Mouse (Mus musculus): ENCODE data around the gene Nek11. TPM values are rescaled to one million over a fixed set of nuclear protein-coding genes. Genes with fewer than 3 reads are reported as not detected.

The Nek11 gene
- not detected for total RNA-seq (2021)
- long read RNA-seq, experiment 1: 0 reads
- long read RNA-seq, experiment 2: 0 reads

DNA sequence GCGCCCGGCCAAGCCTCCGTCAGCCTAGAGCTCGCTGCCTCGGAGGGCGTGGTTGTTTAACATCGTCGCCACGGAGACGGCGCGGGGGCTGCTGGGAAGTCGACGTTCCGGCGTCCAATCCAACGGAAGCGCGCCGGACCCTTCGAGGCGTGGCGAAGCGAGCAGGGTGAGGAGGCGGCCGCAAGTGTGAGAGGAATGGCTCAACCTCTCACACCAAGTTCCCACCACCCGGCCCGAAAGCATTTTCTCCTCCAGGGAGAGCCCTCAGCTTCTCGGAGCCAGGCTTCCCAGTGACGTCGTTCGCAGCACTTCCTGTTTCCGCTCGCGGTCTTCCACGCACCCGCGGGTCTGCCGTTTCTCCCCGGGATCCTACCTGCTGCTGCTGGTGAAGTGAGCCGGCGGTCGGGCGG, at the start of gene Nek11, which contains the start of gene Aste1:
Gene Nek11, minus strand, starts transcription at position 307 of the 410 bp plus-strand sequence.
Gene Aste1, plus strand, starts transcription at position 175 of the 410 bp plus-strand sequence.
- DNase-seq: peak; percentile 96 to 98

DNA sequence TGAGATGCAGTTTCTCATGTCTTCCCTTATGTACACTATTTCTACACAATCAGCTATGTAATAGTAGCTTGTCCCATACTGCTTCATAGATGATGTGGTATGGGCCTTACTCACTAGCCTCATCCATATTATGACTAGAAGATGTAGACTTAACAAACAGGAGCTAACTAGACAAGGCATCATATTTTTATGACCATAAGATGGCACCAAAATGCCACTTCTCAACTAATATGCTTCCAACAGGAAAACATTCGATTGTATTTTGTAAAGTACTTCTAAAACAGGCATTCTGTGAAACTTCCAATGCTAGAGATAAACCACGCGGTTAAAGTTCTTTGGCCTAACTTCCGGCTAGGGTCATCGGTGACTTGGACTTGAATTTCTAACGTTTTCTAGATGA, 13.2 kb upstream of the Nek11 start:
- no peak for DNase-seq

DNA sequence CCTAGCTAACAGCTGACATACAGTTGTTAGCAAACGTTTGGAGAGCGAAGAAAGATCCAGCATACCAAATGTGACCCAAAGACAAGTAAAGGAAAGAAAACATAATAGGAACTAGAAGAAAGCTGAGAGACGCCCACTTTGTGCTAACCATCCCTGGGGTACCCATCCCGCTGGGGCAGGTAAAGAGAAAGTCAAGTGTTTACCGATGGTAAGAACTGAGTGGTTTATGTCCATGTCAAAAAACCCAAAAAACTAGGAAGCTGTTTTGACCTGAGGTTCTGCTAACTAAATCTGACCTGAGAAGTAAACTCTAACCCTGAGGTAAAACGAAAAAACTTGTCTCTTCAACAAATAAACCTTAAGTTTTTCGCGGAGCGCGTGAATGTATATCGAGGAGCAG, 604 bp downstream of the Nek11 start:
- DNase-seq: no peak

DNA sequence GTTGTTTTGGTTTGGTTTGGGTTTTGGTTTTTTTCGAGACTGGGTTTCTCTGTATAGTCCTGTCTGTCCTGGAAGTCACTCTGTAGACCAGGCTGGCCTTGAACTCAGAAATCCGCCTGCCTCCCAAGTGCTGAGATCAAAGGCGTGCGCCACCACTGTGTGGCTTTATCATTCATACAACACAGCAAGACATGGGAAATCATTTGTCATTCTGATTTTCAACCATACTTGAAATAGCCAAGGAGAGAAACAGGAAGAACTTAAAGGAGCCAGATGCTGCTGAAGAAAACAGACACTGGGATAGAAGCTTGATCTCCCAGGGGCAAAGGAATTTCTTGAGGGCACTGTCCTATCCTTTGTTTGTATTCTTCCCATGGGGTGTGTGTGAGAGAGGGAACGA, 4.7 kb downstream of the Nek11 start:
- DNase-seq: no peak

DNA sequence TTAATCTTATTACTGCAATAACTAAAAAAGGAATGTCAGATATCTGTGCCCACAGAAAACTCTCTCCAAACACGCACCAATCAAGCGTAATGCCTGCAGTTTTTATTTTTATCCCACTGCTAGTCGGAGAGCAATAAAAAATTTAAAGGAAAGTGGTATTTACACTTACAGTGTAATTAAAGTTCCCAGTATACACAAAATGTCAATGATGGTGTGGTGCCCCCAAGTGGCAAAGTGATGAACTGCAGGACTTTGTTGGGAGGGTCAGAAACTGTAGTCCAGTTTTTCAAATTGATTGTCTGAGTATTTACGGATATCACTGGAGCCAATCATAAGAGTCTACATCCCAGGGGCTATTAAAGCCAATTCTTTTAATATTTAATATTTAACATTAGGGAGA, 6.0 kb downstream of the Nek11 start:
- DNase-seq: peak; percentile 51 to 92

DNA sequence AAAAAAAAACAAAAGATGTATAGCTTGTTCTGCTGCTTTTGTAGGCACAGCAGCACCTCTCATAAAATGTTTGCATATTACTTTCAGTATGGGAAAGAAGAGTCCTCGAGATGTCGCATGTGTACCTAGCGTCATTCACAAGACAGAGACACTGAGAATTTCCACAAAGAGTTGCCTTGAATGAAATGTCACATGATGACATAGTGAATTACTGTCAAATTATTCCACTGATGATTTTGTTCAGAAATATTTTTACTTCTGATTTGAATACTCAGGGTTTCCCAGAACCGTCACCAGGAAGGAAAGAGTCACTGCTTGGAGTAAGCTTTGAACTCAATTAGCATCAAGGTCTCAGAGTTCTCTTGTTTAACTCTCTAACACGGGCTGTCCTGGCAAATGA, 7.9 kb downstream of the Nek11 start:
- no peak for DNase-seq

DNA sequence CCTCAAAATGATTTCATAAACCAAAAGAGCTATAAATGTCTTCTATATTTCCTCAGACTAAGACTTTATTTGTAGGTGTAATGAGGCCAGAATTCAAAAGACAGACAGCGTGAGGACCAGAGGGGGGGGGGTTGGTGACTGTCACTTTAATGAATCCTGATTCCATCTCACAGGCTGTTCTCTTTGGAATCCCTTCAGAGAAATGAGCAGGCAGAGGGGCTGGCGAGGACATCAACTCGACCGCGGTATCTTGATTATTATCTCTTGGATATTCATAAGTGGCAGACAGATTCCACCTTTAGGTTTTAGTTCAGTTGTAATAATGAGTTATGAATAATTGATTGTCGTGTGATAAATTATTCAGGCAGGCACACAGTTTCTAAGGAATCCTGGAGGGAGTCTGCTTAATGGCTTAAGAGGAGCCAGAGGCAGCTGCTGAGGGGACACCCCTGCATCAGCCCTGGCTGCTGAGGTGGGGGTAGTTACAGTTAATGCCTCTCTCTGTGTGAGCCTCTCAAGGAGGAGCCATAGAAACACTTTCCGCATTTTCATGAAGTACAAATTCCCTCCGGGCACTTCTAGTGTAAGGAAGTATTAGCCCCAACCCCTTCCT, 15.7 kb downstream of the Nek11 start:
- DNase-seq: no peak

DNA sequence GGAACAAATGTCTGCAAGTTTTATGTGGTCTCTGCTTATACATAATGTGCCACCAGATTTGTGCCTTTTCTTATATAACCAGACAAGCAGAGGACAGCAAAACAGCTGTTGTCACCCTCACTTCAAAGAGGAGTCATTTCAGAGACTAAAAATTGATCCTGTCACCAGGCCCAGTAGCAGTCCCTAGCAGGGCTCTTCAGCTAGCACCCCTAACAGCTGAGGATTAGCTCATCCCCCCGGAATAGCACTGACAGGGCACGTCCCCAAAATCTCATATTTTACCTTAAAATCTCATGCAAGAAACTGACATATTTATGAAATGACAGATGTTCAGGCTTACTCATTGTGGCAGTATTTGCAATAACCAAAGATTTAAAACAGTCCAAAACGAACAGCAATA, 17.7 kb downstream of the Nek11 start:
- no peak for DNase-seq

DNA sequence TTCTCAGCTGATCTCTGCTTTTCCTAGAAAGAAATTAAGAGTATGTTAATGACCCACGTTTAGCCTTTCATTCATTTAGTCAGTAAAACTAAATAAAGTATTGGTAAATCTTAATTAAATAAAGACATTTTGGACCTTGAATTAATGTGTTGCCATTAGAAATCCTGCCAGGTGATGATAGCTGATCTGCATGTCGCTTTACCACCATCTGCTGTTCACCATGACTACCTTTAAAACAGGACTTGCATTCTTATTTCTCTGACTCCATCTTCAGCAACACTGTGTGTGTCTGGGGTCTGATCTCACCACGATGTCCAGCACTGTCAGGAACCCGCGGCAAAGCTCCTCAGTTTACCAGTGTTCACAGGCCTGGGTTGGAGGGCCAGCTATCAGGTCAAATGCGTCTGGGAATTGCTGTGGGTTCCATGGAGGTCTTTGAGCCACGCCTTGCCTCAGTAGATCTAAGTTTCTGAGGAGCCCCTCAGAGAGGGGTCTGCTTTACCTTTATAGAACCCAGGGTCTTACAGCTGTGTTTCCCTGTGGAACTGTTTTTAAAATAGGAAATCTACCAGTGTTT, 18.3 kb downstream of the Nek11 start:
- DNase-seq: no peak

DNA sequence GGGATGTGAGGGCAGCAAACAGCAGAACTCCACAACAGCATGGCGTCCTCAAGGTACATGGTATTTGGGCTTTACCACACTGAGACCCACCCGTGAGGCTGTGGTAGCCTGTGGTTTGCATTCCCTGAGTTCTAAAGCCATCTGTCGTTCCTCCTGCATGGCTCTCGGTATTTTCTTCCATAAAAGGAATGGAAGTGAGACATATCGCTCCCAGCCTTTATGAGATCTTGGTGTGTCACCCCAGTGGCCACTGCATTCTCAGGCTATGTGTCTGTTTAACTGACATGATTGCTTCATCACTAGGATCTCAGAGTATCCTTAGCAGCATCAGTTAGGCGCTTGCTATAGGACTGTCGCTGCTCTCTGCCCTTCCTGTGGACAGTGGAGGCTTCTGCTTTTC, 18.9 kb downstream of the Nek11 start:
- no peak for DNase-seq

DNA sequence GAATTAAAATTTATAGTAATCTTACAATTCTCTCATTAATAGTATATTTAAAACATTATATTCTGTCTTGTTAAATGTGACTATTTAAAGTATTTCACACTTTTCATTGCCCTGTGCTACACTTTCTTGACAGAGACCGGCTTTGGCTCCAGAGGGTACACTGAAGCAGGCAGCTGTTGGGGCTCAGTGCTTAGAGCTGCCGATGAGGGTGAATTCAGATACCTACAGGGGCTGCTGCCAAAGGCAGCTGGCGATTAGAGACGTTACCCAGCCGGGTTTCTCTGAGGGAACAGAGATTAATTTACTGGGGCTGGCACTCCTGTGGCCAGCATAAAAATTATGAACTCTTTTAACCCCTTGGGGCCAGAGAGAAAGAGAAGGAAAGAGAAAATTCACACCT, 21.0 kb downstream of the Nek11 start:
- no peak for DNase-seq

DNA sequence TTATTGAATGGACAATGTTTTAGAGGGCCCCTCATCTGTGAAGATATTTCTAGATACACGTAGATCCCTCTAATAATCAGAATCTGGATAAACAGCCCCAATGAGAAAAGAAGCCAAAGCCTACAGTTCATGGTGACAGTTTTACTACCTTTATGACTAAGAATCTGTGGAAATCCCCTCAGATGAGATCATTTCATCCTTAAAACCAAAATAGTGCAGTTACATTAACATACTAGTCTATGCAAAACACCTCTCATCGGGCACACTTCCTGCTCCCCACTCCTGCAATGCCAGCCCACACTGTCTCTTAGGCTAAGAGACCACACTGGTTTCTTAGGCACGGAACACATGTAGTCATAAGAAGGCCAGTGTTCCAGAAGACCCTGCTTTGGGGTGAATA, 26.7 kb downstream of the Nek11 start:
- no peak for DNase-seq

DNA sequence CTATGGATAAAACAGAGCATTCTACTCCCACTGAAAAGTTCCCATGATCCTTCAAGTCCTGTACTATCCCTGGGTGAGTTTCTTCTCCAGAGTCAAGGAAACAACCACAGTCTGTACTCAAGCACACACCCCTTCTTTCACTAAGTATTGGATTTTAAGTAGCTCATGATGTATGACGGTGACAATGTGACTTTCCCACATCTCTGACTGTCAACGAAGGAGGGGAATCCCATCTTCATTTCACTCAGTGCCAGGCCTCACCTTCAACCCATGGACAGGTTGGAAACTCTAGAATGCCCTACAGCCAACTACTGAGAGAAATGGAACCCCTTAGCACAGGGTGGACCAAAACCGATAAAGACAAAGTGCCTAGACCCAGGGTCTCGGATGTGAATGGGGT, 29.1 kb downstream of the Nek11 start:
- no peak for DNase-seq

DNA sequence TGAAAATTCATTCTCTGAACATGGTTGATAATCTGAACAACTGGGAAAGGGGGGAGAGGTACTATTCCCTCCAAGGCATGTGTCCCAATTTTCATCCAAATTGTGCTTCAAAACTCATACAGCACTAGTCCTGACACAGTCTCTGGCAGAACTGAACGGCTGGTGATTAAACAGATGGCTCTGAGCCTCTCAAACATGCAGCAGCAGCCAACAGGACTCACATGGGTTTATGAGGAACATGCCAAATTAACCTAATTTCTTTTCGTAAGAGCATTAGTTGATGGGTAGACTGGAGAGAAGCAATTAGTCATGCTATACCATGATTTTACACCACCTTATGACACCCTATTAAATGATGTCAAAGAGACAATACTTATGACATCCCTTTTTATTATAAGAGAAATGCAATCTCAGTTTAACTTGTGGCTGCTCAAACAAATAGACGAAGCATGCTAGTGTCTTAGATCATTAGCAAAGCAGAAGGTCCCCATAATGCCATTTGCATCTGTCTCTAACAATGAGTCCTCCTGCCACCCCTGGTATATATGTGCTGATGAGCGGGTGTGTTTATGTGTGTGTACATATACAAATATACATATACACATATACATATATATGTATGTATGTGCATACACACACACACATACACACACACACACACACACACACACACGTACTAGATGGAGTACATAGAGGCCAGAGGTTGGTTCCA, 31.6 kb downstream of the Nek11 start:
- DNase-seq: no peak

DNA sequence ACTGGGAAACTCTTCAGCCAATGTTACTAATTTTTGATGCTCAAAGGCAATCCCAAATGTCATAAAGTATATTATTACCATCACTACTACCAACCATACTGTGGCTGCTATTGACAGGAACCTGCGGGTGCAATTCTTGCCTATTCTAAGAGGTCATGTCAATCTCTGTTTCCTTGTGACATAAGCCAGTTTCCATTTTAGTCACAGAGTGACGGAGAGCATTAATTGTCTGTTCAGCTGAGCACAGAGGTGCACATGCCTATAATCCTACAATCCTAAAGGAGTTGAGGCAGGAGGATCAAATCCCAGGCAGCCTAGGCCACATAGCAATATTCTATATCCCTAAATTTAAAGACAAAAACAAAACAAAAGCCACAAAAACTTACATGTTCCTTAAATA, 33.1 kb downstream of the Nek11 start:
- no peak for DNase-seq

DNA sequence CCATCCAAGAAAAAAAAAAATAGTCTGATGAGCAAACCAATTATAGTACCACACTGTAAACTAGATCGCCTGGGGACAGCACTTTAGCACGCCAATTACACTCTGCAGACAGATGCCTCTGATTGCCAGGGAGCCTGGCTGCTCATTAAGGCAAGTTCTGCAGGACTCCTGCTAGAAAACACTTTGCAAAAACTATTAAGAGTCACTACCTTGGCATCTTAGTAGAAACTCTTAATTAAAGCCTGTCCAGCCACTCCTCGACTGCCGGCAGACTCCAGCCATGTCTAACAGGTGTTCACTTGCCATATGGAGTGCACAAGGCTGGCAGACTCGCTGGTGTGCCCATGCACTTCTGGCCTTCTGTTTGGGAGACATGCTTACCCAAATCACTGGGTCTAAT, 46.3 kb downstream of the Nek11 start:
- no peak for DNase-seq

DNA sequence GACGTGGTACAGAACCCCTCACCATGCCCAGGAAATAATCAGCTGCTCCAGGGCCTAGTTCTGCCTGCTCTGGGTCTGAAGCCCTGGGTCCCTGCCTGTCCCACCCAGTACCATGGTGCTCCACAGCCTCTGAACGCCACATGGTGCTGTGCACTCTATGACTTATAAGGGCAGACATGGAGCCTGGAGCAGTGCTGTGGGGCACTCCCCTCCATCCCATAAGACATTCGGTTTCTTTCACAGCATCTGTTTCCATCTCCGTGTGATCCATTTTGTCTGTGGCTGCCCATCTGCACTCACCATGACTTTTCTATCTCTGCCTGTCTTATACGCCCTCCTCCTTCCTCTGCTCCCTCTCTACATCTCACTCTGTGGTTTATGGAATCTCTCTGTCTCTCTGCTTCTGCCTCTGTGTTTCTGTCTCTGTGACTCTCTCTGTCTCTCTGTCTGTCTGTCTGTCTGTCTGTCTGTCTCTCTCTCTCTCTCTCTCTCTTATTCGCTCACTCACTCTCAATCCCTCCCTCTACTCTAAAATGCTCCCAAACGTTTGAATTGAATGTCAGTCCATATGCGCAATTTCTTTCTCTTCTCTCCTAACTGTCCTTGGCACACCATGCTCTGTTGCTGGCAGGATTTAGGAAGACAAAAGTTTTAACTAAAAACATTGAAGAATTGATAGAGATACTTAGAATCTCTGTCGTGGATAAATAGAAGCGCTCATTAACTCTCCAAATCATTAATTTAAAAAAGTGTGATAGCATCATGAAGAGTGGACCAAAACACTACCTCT, 46.9 kb downstream of the Nek11 start:
- no peak for DNase-seq

DNA sequence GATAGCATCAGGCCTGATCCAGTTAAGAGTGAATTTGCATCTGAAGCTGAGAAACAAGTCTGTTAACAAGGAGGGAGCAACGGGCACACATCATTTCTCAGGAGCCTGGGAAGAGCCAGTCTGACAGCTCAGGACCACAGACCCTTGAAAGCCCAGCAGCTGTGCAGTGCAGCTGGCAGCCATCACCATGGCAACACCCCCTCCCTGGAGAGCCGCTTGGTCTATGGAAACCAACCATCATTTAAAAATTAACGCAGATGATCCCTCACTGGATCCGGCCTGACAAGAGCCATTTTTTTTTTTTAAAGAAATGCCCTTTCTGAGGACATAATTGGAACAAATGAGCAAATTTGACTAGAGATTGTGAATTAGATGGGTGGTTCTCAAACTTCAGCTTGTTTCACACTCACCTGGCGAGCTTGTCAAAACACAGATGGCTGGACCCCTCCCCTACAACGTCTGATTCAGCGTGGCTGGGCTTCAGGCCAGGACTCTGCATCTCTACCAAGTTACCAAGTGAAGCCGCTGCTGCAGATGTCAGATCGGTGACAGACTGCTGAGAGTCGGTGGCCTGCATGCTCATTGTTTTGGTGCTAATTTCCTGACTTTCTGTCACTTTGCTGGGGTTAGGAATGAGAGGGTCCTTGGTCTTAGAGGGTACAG, 52.2 kb downstream of the Nek11 start:
- DNase-seq: no peak

DNA sequence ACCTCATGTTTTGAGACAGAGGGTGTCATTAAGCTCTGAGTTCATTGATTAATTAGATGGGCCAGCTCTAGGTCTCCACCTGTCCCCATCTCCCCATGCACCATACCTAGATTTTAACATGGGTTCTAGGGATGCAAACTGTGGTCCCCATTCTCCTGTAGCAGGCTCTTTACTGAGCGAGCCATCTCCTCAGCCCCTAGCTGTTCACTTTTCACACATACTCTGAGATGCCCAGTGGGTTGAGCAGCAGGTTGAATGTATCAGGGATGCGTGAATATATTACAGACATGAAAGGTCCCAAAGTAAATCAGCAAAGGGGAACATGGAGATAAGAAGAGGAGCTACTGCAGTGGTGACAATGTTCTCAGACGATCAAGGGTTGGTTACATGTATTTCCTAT, 52.8 kb downstream of the Nek11 start:
- no peak for DNase-seq

DNA sequence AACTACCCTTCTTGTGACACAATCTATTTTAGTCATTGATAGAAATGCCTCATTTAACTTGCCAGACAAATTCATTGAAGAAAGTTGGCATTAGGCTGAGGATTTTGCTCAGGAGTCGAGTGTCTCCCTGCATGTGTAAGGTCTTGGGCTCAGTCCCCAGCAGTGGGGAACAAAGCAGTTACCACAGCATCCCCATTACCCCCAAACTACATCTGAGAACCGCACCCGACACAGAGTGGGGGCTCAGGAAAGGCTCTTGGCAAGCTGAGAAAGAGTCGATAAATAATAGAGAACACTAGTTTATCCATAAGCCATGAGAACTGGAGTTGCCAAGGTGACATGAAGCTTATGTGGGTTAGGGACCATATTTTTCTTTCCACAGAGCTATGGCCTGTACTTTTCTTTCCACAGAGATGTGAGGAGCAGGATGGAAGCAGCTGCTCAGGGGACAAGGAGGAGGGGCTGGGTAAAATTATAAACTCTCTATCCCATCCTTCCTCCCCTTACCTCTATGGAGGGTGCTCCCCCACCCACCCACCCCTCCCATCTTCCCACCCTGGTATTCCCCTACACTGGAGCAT, 62.8 kb downstream of the Nek11 start:
- no peak for DNase-seq

DNA sequence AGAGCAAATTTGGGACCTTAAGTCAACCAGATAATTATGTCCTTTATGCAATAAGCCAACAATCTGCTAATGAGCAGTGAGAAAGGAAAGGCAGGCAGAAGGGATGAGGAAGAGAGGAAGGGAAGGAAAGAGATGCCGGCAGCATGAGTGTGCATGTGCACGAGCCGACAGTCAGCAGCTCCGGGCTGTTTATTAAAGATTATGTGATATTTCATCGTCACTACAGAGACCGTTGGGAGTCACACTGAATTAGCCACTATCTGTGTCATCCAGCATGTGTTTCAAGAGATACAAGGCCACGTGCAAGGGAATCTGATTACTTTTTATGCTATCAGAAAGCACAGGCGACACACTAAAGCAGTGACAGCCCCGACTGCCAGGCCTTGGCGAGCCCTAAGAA, 73.5 kb downstream of the Nek11 start:
- DNase-seq: no peak

DNA sequence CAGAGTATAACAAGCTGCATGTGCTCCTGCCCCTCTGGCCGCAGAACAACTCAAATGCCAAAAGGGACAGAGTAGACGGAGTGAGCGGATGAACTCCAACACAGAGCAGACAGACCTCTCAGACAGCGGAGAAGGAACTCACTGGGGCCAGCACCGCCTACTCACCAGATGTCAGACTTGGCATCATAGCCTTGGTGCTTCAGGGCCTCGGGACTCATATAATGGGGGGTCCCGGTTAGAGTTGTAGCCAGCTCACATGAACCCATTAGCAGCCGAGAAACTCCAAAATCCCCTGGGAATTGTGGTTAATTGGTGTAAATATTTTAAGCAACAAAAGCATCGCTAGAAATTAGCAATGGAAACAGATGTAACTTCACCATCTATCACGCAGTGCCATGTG, 82.1 kb downstream of the Nek11 start:
- DNase-seq: no peak
